Mouse (Mus musculus) spleen, postnatal 4 days (tissue): ENCODE measurements around the gene Gm10717.
"Not testable (repeated sequence)": the region's sequence is repeated elsewhere in the genome, so short reads cannot be mapped to it uniquely, and the experiment has no call there.

ENCODE experiments used
- DNase-seq, 2 experiments: peaks; one replicate each; pipeline ENCODE4 v3.0.0; 2022; ENCODE audit warnings: low spot score in 2 of 2

The Gm10717 gene

DNA sequence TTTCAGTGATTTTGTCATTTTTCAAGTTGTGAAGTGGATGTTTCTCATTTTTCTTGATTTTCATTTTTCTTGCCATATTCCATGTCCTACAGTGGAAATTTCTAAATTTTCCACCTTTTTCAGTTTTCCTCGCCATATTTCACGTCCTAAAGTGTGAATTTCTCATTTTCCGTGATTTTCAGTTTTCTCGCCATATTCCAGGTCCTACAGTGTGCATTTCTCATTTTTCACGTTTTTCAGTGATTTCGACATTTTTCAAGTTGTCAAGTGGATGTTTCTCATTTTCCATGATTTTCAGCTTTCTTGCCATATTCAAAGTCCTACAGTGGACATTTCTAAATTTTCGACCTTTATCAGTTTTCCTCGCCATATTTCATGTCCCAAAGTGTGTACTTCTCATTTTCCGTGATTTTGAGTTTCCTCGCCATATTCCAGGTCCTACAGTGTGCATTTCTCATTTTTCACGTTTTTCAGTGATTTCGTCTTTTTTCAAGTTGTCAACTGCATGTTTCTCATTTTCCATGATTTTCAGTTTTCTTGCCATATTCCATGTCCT lies at the start of gene Gm10717:
Gene Gm10717 (plus strand): TSS at position 506 of the 556 bp plus-strand sequence.
- peak; percentile 88 to 92 for DNase-seq

DNA sequence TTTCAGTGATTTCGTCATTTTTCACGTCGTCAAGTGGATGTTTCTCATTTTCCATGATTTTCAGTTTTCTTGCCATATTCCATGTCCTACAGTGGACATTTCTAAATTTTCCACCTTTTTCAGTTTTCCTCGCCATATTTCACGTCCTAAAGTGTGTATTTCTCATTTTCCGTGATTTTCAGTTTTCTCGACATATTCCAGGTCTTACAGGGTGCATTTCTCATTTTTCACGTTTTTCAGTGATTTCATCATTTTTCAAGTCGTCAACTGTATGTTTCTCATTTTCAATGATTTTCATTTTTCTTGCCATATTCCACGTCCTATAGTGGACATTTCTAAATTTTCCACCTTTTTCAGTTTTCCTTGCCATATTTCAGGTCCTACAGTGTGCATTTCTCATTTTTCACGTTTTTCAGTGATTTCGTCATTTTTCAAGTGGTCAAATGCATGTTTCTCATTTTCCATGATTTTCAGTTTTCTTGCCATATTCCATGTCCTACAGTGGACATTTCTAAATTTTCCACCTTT lies 24.7 kb upstream of the Gm10717 start, which contains the start of gene Gm10722:
Gene Gm10722 (plus strand): TSS at position 478 of the 528 bp plus-strand sequence.
- peak; percentile 38 to 64 for DNase-seq

DNA sequence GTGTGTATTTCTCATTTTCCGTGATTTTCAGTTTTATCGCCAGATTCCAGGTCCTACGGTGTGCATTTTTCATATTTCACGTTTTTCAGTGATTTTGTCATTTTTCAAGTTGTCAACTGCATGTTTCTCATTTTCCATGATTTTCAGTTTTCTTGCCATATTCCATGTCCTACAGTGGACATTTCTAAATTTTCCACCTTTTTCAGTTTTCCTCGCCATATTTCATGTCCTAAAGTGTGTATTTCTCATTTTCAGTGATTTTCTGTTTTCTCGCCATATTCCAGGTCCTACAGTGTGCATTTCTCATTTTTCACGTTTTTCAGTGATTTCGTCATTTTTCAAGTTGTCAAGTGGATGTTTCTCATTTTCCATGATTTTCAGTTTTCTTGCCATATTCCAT lies 24.2 kb upstream of the Gm10717 start:
- peak; percentile 75 to 84 for DNase-seq

DNA sequence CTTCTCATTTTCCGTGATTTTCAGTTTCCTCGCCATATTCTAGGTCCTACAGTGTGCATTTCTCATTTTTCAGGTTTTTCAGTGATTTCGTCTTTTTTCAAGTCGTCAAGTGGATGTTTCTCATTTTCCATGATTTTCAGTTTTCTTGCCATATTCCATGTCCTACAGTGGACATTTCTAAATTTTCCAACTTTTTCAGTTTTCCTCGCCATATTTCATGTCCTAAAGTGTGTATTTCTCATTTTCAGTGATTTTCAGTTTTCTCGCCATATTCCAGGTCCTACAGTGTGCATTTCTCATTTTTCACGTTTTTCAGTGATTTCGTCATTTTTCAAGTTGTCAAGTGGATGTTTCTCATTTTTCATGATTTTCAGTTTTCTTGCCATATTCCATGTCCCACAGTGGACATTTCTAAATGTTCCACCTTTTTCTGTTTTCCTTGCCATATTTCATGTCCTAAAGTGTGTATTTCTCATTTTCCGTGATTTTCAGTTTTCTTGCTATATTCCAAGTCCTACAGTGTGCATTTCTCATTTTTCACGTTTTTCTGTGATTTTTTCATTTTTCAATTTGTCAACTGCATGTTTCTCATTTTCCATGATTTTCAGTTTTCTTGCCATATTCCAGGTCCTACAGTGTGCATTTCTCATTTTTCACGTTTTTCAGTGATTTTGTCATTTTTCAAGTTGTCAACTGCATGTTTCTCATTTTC lies 23.1 kb upstream of the Gm10717 start:
- peak; percentile 100 for DNase-seq

DNA sequence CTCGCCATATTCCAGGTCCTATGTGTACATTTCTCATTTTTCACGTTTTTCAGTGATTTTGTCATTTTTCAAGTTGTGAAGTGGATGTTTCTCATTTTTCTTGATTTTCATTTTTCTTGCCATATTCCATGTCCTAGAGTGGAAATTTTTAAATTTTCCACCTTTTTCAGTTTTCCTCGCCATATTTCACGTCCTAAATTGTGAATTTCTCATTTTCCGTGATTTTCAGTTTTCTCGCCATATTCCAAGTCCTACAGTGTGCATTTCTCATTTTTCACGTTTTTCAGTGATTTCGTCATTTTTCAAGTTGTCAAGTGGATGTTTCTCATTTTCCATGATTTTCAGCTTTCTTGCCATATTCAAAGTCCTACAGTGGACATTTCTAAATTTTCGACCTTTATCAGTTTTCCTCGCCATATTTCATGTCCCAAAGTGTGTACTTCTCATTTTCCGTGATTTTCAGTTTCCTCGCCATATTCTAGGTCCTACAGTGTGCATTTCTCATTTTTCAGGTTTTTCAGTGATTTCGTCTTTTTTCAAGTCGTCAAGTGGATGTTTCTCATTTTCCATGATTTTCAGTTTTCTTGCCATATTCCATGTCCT lies 22.3 kb upstream of the Gm10717 start, which contains the start of gene Gm11168:
Gene Gm11168 (plus strand): TSS at position 553 of the 603 bp plus-strand sequence.
- DNase-seq, result peak; percentile 68 to 72

DNA sequence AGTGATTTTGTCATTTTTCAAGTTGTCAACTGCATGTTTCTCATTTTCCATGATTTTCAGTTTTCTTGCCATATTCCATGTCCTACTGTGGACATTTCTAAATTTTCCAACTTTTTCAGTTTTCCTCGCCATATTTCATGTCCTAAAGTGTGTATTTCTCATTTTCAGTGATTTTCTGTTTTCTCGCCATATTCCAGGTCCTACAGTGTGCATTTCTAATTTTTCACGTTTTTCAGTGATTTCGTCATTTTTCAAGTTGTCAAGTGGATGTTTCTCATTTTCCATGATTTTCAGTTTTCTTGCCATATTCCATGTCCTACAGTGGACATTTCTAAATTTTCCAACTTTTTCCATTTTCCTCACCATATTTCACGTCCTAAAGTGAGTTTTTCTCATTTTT lies 19.0 kb upstream of the Gm10717 start:
- not testable (repeated sequence) for DNase-seq

DNA sequence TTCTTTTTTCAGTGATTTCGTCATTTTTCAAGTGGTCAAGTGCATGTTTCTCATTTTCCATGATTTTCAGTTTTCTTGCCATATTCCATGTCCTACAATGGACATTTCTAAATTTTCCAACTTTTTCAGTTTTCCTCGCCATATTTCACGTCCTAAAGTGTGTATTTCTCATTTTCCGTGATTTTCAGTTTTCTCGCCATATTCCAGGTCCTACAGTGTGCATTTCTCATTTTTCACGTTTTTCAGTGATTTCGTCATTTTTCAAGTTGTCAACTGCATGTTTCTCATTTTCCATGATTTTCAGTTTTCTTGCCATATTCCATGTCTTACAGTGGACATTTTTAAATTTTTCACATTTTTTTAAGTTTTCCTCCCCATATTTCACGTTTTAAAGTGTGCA lies 18.6 kb upstream of the Gm10717 start:
- peak; percentile 89 to 98 for DNase-seq

DNA sequence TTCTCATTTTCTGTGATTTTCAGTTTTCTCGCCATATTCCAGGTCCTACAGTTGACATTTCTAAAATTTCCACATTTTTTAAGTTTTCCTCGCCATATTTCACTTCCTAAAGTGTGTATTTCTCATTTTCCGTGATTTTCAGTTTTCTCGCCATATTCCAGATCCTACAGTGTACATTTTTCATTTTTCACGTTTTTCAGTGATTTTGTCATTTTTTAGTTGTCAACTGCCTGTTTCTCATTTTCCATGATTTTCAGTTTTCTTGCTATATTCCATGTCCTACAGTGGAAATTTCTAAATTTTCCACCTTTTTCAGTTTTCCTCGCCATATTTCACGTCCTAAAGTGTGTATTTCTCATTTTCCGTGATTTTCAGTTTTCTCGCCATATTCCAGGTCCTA lies 17.9 kb upstream of the Gm10717 start:
- peak in 1 of 2 experiments; percentile 30 for DNase-seq

DNA sequence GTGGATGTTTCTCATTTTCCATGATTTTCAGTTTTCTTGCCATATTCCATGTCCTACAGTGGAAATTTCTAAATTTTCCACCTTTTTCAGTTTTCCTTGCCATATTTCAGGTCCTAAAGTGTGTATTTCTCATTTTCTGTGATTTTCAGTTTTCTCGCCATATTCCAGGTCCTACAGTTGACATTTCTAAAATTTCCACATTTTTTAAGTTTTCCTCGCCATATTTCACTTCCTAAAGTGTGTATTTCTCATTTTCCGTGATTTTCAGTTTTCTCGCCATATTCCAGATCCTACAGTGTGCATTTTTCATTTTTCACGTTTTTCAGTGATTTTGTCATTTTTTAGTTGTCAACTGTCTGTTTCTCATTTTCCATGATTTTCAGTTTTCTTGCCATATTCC lies 15.9 kb upstream of the Gm10717 start:
- DNase-seq, result not testable (repeated sequence)

DNA sequence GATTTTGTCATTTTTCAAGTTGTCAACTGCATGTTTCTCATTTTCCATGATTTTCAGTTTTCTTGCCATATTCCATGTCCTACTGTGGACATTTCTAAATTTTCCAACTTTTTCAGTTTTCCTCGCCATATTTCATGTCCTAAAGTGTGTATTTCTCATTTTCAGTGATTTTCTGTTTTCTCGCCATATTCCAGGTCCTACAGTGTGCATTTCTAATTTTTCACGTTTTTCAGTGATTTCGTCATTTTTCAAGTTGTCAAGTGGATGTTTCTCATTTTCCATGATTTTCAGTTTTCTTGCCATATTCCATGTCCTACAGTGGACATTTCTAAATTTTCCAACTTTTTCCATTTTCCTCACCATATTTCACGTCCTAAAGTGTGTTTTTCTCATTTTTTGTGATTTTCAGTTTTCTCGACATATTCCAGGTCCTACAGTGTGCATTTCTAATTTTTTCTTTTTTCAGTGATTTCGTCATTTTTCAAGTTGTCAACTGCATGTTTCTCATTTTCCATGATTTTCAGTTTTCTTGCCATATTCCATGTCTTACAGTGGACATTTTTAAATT lies 13.1 kb upstream of the Gm10717 start:
- not testable (repeated sequence) for DNase-seq

DNA sequence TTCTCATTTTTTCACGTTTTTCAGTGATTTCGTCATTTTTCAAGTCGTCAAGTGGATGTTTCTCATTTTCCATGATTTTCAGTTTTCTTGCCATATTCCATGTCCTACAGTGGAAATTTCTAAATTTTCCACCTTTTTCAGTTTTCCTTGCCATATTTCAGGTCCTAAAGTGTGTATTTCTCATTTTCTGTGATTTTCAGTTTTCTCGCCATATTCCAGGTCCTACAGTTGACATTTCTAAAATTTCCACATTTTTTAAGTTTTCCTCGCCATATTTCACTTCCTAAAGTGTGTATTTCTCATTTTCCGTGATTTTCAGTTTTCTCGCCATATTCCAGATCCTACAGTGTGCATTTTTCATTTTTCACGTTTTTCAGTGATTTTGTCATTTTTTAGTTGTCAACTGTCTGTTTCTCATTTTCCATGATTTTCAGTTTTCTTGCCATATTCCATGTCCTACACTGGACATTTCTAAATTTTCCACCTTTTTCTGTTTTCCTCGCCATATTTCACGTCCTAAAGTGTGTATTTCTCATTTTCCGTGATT lies 12.4 kb upstream of the Gm10717 start, which contains the start of gene Gm10721:
Gene Gm10721 (plus strand): TSS at position 408 of the 547 bp plus-strand sequence.
- not testable (repeated sequence) for DNase-seq

DNA sequence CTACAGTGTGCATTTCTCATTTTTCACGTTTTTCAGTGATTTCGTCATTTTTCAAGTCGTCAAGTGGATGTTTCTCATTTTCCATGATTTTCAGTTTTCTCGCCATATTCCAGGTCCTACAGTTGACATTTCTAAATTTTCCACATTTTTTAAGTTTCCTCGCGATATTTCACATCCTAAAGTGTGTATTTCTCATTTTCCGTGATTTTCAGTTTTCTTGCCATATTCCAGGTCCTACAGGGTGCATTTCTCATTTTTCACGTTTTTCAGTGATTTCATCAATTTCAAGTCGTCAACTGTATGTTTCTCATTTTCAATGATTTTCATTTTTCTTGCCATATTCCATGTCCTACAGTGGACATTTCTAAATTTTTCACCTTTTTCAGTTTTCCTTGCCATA lies 9.9 kb upstream of the Gm10717 start, which contains the start of gene Gm10720:
Gene Gm10720 (plus strand): TSS at position 301 of the 400 bp plus-strand sequence.
- DNase-seq, result not testable (repeated sequence)

DNA sequence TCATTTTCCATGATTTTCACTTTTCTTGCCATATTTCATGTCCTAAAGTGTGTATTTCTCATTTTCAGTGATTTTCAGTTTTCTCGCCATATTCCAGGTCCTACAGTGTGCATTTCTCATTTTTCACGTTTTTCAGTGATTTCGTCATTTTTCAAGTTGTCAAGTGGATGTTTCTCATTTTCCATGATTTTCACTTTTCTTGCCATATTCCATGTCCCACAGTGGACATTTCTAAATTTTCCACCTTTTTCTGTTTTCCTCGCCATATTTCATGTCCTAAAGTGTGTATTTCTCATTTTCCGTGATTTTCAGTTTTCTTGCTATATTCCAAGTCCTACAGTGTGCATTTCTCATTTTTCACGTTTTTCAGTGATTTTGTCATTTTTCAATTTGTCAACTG lies 9.3 kb upstream of the Gm10717 start:
- DNase-seq, result peak; percentile 67 to 68

DNA sequence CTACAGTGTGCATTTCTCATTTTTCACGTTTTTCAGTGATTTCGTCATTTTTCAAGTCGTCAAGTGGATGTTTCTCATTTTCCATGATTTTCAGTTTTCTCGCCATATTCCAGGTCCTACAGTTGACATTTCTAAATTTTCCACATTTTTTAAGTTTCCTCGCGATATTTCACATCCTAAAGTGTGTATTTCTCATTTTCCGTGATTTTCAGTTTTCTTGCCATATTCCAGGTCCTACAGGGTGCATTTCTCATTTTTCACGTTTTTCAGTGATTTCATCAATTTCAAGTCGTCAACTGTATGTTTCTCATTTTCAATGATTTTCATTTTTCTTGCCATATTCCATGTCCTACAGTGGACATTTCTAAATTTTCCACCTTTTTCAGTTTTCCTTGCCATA lies 8.1 kb upstream of the Gm10717 start, which contains the start of gene Gm10719:
Gene Gm10719 (plus strand): TSS at position 301 of the 400 bp plus-strand sequence.
- DNase-seq, result not testable (repeated sequence)

DNA sequence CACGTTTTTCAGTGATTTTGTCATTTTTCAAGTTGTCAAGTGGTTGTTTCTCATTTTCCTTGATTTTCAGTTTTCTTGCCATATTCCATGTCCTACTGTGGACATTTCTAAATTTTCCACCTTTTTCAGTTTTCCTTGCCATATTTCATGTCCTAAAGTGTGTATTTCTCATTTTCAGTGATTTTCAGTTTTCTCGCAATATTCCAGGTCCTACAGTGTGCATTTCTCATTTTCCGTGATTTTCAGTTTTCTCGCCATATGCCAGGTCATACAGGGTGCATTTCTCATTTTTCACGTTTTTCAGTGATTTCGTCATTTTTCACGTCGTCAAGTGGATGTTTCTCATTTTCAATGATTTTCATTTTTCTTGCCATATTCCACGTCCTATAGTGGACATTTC lies 6.3 kb upstream of the Gm10717 start:
- peak; percentile 96 to 100 for DNase-seq

DNA sequence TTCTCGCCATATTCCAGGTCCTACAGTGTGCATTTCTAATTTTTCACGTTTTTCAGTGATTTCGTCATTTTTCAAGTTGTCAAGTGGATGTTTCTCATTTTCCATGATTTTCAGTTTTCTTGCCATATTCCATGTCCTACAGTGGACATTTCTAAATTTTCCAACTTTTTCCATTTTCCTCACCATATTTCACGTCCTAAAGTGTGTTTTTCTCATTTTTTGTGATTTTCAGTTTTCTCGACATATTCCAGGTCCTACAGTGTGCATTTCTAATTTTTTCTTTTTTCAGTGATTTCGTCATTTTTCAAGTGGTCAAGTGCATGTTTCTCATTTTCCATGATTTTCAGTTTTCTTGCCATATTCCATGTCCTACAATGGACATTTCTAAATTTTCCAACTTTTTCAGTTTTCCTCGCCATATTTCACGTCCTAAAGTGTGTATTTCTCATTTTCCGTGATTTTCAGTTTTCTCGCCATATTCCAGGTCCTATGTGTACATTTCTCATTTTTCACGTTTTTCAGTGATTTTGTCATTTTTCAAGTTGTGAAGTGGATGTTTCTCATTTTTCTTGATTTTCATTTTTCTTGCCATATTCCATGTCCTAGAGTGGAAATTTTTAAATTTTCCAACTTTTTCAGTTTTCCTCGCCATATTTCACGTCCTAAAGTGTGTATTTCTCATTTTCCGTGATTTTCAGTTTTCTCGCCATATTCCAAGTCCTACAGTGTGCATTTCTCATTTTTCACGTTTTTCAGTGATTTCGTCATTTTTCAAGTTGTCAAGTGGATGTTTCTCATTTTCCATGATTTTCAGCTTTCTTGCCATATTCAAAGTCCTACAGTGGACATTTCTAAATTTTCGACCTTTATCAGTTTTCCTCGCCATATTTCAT lies 5.1 kb upstream of the Gm10717 start:
- DNase-seq, result peak; percentile 96 to 99

DNA sequence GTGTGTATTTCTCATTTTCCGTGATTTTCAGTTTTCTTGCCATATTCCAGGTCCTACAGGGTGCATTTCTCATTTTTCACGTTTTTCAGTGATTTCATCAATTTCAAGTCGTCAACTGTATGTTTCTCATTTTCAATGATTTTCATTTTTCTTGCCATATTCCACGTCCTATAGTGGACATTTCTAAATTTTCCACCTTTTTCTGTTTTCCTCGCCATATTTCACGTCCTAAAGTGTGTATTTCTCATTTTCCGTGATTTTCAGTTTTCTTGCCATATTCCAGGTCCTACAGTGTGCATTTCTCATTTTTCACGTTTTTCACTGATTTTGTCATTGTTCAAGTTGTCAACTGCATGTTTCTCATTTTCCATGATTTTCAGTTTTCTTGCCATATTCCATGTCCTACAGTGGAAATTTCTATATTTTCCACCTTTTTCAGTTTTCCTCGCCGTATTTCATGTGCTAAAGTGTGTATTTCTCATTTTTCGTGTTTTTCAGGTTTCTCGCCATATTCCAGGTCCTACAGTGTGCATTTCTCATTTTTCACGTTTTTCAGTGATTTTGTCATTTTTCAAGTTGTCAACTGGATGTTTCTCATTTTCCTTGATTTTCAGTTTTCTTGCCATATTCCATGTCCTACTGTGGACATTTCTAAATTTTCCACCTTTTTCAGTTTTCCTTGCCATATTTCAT lies 2.8 kb upstream of the Gm10717 start:
- DNase-seq, result peak; percentile 88 to 95

DNA sequence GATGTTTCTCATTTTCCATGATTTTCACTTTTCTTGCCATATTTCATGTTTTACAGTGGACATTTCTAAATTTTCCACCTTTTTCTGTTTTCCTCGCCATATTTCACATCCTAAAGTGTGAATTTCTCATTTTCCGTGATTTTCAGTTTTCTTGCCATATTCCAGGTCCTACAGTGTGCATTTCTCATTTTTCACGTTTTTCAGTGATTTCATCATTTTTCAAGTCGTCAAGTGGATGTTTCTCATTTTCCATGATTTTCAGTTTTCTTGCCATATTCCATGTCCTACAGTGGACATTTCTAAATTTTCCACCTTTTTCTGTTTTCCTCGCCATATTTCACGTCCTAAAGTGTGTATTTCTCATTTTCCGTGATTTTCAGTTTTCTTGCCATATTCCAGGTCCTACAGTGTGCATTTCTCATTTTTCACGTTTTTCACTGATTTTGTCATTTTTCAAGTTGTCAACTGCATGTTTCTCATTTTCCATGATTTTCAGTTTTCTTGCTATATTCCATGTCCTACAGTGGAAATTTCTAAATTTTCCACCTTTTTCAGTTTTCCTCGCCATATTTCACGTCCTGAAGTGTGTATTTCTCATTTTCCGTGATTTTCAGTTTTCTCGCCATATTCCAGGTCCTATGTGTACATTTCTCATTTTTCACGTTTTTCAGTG lies 1.8 kb upstream of the Gm10717 start, which contains the start of gene Gm10718:
Gene Gm10718 (plus strand): TSS at position 236 of the 673 bp plus-strand sequence.
- peak; percentile 77 to 82 for DNase-seq

DNA sequence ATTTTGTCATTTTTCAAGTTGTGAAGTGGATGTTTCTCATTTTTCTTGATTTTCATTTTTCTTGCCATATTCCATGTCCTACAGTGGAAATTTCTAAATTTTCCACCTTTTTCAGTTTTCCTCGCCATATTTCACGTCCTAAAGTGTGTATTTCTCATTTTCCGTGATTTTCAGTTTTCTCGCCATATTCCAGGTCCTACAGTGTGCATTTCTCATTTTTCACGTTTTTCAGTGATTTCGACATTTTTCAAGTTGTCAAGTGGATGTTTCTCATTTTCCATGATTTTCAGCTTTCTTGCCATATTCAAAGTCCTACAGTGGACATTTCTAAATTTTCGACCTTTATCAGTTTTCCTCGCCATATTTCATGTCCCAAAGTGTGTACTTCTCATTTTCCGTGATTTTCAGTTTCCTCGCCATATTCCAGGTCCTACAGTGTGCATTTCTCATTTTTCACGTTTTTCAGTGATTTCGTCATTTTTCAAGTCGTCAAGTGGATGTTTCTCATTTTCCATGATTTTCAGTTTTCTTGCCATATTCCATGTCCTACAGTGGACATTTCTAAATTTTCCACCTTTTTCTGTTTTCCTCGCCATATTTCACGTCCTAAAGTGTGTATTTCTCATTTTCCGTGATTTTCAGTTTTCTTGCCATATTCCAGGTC lies 1.1 kb upstream of the Gm10717 start:
- DNase-seq, result peak; percentile 92 to 98
